Mouse (Mus musculus): Measurements from ENCODE around the gene Pla2g4e.

DNA sequence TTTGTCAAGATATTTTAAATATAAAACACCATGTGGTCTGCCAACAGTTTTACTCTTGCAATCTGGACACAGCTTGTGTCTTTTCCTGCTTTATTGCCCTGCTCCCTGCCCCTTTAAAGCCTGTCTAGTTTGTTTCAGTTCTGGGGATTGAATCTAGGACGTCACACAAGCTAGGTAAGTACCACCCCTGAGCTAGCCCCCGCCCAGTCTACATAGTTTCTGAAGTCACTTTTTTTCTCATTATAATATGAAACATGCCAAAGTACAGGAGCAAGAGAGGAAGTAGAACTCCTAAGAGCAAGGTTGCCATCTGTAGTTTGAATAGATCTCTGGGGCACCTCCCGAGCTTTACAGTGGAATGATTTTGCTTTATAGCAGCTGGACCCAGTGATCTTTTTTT is 94.6 kb downstream of the Pla2g4e start:
- TF ChIP-seq HCFC1 (IDR thresholded peaks at IDR 0.05; ENCODE audit: borderline replicate concordance, insufficient read depth, low read length) (no peak), MAFK (IDR thresholded peaks at IDR 0.05; ENCODE audit: insufficient read depth, low read depth, low read length) (no peak)
